Mouse (Mus musculus) thymus, adult 2 months (tissue): Measurements from ENCODE around the gene Kcnh1. TPM values are rescaled to one million over a fixed set of nuclear protein-coding genes. Genes with fewer than 3 reads are reported as not detected.

Source experiments
- DNase-seq: peaks from one replicate; pipeline ENCODE4 v3.0.0; 2021
- H3K27ac ChIP-seq: fragments of 200-500 bp; 2 replicates; pipeline ENCODE4 v1.5.1; 2012; ENCODE audit warnings: low read length, control low read depth; ENCODE audit not compliant: control insufficient read depth, insufficient read depth
- H3K27me3 ChIP-seq: fragments of 200-500 bp; 2 replicates; pipeline ENCODE4 v1.6.1; 2012; ENCODE audit warnings: mild to moderate bottlenecking, low read length, moderate library complexity, mixed read lengths; ENCODE audit not compliant: control insufficient read depth, insufficient read depth
- H3K36me3 ChIP-seq: fragments of 200-500 bp; 2 replicates; pipeline ENCODE4 v1.6.1; 2012; ENCODE audit warnings: mild to moderate bottlenecking, low read length, moderate library complexity; ENCODE audit not compliant: control insufficient read depth, insufficient read depth
- H3K4me1 ChIP-seq: fragments of 200-500 bp; replicated peaks from 2 replicates; pipeline ENCODE4 v1.6.1; 2012; ENCODE audit warnings: low read length; ENCODE audit not compliant: control insufficient read depth, insufficient read depth
- H3K4me3 ChIP-seq: fragments of 200-500 bp; 2 replicates; pipeline ENCODE4 v1.5.1; 2012; ENCODE audit warnings: mild to moderate bottlenecking, low read length, control low read depth, moderate library complexity; ENCODE audit not compliant: control insufficient read depth, insufficient read depth
- CTCF ChIP-seq: fragments of 200-500 bp; IDR thresholded peaks from 2 replicates; pipeline ENCODE4 v1.5.1; 2012; ENCODE audit warnings: mild to moderate bottlenecking, control low read depth, low read length, moderate library complexity, borderline replicate concordance; ENCODE audit not compliant: control insufficient read depth, poor library complexity, insufficient read depth; ENCODE audit errors: extremely low read depth
- POLR2A ChIP-seq: fragments of 200-500 bp; IDR thresholded peaks from 2 replicates; pipeline ENCODE4 v1.6.1; 2012; ENCODE audit warnings: mild to moderate bottlenecking, low read length, control low read depth, moderate library complexity; ENCODE audit not compliant: control insufficient read depth, poor library complexity, insufficient read depth; ENCODE audit errors: extremely low read depth
- WGBS: fragments of 180-500 bp; shearing (Covaris S2); methylation state at CpG from one replicate; pipeline ENCODE4 v1.1.7; 2018; 5-methylcytosine and 5-hydroxymethylcytosine counted together
- polyA plus RNA-seq: library from polyadenylated mRNA; depleted of rRNA; stranded (reverse); fragments of >200 nt; gene quantifications from 2 replicates; pipeline ENCODE4 v1.2.3, GENCODE M21; 2012; rRNA removed

Kcnh1 gene
- polyA plus RNA-seq, 1 experiment = 1.0 TPM

GRCm38 (mm10) chr1:192555516-192555915 lies 364.9 kb downstream of the Kcnh1 start:
- no peak overlapping the region for H3K4me3 ChIP-seq
- no peak overlapping the region for H3K27ac ChIP-seq
- TF ChIP-seq POLR2A = no peak
- no peak for TF ChIP-seq CTCF
- 81% methylated on average over 4 of the region's 4 CpGs for WGBS
- no peaks in the 10 kb centered on the region for H3K36me3 ChIP-seq
- H3K4me1 ChIP-seq = no peaks in the 10 kb centered on the region
- no peaks in the 10 kb centered on the region for H3K27me3 ChIP-seq
- DNase-seq = no peak

GRCm38 (mm10) chr1:192557978-192558594 lies 367.5 kb downstream of the Kcnh1 start:
- Histone ChIP-seq H3K4me3 (no peak overlapping the region), H3K36me3 (no peaks in the 10 kb centered on the region), H3K27ac (no peak overlapping the region), H3K4me1 (no peaks in the 10 kb centered on the region), H3K27me3 (no peaks in the 10 kb centered on the region)
- TF ChIP-seq CTCF = no peak
- TF ChIP-seq POLR2A = no peak
- 84% methylated on average over 5 of the region's 5 CpGs for WGBS
- DNase-seq = no peak

GRCm38 (mm10) chr1:192559341-192559740 lies 368.8 kb downstream of the Kcnh1 start:
- H3K4me1 ChIP-seq = no peaks in the 10 kb centered on the region
- no peak for DNase-seq
- H3K36me3 ChIP-seq = no peaks in the 10 kb centered on the region
- H3K4me3 ChIP-seq = no peak overlapping the region
- TF ChIP-seq POLR2A = no peak
- no peak for TF ChIP-seq CTCF
- no peak overlapping the region for H3K27ac ChIP-seq
- no peaks in the 10 kb centered on the region for H3K27me3 ChIP-seq
- 87% methylated on average over 1 of the region's 1 CpGs for WGBS

Other genes with a start within 250 kb of the Kcnh1 start
- gene Rd3, start 213.4 kb upstream of the Kcnh1 start, polyA plus RNA-seq = 0.71 and 1.5 TPM in 2 replicates
- gene Traf5, start 98.2 kb upstream of the Kcnh1 start, polyA plus RNA-seq = 10.1 and 10.5 TPM in 2 replicates
- 29.9 and 30.4 TPM in 2 replicates for gene Rcor3, start 52.7 kb upstream of the Kcnh1 start, polyA plus RNA-seq